Mouse (Mus musculus): ENCODE measurements around the gene Gm20458.

The Gm20458 gene

GRCm38 (mm10) chr2:164453047-164453757 is 7.6 kb upstream of the Gm20458 start:
- DNase-seq (ENCODE audit: low spot score): no peak

- DNase-seq (ENCODE audit: low spot score): no peak
Measured at GRCm38 (mm10) chr2:164453887-164454500, 6.8 kb upstream of the Gm20458 start.

- DNase-seq (ENCODE audit: low spot score): peak; percentile 81
Measured at GRCm38 (mm10) chr2:164454846-164455245, 5.9 kb upstream of the Gm20458 start.

GRCm38 (mm10) chr2:164455421-164456190 is 5.2 kb upstream of the Gm20458 start:
- DNase-seq (ENCODE audit: low spot score): no peak

GRCm38 (mm10) chr2:164456413-164456812 is 4.4 kb upstream of the Gm20458 start:
- DNase-seq (ENCODE audit: low spot score): no peak

GRCm38 (mm10) chr2:164456864-164457300 is 3.9 kb upstream of the Gm20458 start, which contains the start of gene Sys1:
Gene Sys1, plus strand, starts transcription at chr2:164456964.
- peak; percentile 53 for DNase-seq (ENCODE audit: low spot score)

- DNase-seq (ENCODE audit: low spot score): no peak
Measured at GRCm38 (mm10) chr2:164457942-164458341, 2.8 kb upstream of the Gm20458 start.

GRCm38 (mm10) chr2:164458535-164458934 is 2.2 kb upstream of the Gm20458 start:
- no peak for DNase-seq (ENCODE audit: low spot score)

GRCm38 (mm10) chr2:164465161-164465560 is 4.4 kb downstream of the Gm20458 start:
- no peak for DNase-seq (ENCODE audit: low spot score)

- no peak for DNase-seq (ENCODE audit: low spot score)
Measured at GRCm38 (mm10) chr2:164466787-164467186, 6.0 kb downstream of the Gm20458 start.

- DNase-seq (ENCODE audit: low spot score): peak; percentile 76
Measured at GRCm38 (mm10) chr2:164470254-164470653, 9.5 kb downstream of the Gm20458 start.

GRCm38 (mm10) chr2:164473624-164474023 is 12.9 kb downstream of the Gm20458 start, which contains the start of gene Trp53tg5:
Gene Trp53tg5, minus strand, starts transcription at chr2:164473724.
- DNase-seq (ENCODE audit: low spot score): no peak

- DNase-seq (ENCODE audit: low spot score): no peak
Measured at GRCm38 (mm10) chr2:164485681-164486257, 25.0 kb downstream of the Gm20458 start, which contains the start of gene Dbndd2. Gene Dbndd2, plus strand, starts transcription at chr2:164486106.

- DNase-seq (ENCODE audit: low spot score): peak; percentile 83
Measured at GRCm38 (mm10) chr2:164486258-164487114, 25.7 kb downstream of the Gm20458 start.

- no peak for DNase-seq (ENCODE audit: low spot score)
Measured at GRCm38 (mm10) chr2:164487115-164487527, 26.4 kb downstream of the Gm20458 start.

- peak; percentile 83 for DNase-seq (ENCODE audit: low spot score)
Measured at GRCm38 (mm10) chr2:164487812-164488211, 27.0 kb downstream of the Gm20458 start.

GRCm38 (mm10) chr2:164494126-164494525 is 33.4 kb downstream of the Gm20458 start:
- DNase-seq (ENCODE audit: low spot score): no peak

- no peak for DNase-seq (ENCODE audit: low spot score)
Measured at GRCm38 (mm10) chr2:164496331-164496730, 35.6 kb downstream of the Gm20458 start.

- DNase-seq (ENCODE audit: low spot score): peak; percentile 85
Measured at GRCm38 (mm10) chr2:164496847-164497690, 36.3 kb downstream of the Gm20458 start, which contains the start of gene Pigt. Gene Pigt, plus strand, starts transcription at chr2:164497520.

GRCm38 (mm10) chr2:164497691-164498268 is 37.0 kb downstream of the Gm20458 start:
- DNase-seq (ENCODE audit: low spot score): no peak

Measured in layer of hippocampus, adult 11-12 months (tissue).